Comparison of ENCODE assay signal across 8 mouse cellular contexts in genomic region chr2:102166550-102167325, GRCm38 (mm10). TPM values are rescaled to one million over a fixed set of nuclear protein-coding genes. Genes with fewer than 3 reads are reported as not detected.
A peak's percentile ranks its signal among the peaks of the same experiment; 100 is the strongest.
DNase-seq lines count a peak whose midpoint lies in the region; ATAC-seq and TF ChIP-seq lines count a peak whose summit lies in the region.
"Had no signal": no experiment of that assay in that cellular context is flagged by ENCODE, and none has a peak within 500 bp of the region (broad histone marks: within the 10 kb centered on the region; RNA-seq: fewer than 3 reads in every experiment).

No protein-coding gene starts in this region.

- H3K4me1 ChIP-seq in ES-E14 (ENCODE audit: control insufficient read depth in 2 of 2, insufficient read depth in 2 of 2, low read length in 2 of 2, poor library complexity in 1 of 2): peaks cover 5 to 33% of the 10 kb centered on the region in 2 experiments; a peak in 3 of 4 replicates
- H3K4me1 ChIP-seq in kidney, embryonic 14.5 days (ENCODE audit: control insufficient read depth, insufficient read depth, low read length): peaks cover 21% of the 10 kb centered on the region; the same call in 1 of the 2 replicates
- peaks cover 4% of the 10 kb centered on the region; the same call in 1 of the 2 replicates for H3K4me1 ChIP-seq in midbrain, postnatal 0 days (ENCODE audit: insufficient read depth, low read length)

- H3K27me3 ChIP-seq in kidney, embryonic 14.5 days (ENCODE audit: control insufficient read depth, insufficient read depth, low read length): no peaks in the 10 kb centered on the region
- H3K27me3 ChIP-seq in midbrain, postnatal 0 days (ENCODE audit: insufficient read depth, low read length): no peaks in the 10 kb centered on the region

- DNase-seq in ES-E14 (ENCODE audit: low read depth, low spot score): peak; percentile 66
- peak; percentile 79 for DNase-seq in adrenal gland, adult 2 months
- peak; percentile 21 to 28 for DNase-seq in heart, adult 9 months (ENCODE audit: low spot score in 2 of 2)
- DNase-seq in midbrain, postnatal 0 days (ENCODE audit: low spot score): no peak
- DNase-seq in thymus, postnatal 36 days: no peak
- no peak for DNase-seq in B cell, adult 2 months

- in situ Hi-C loops in ES-E14 (cut with MboI; ENCODE audit: low sequenced_read_pairs in 2 of 2, unreplicated experiment in 2 of 2): no loop called here

- 0 out of 2 replicates have a peak, but pooled peaks have one; percentile 8 for TF ChIP-seq CTCF in midbrain, postnatal 0 days (IDR thresholded peaks at IDR 0.05)

- H3K27ac ChIP-seq in ES-E14 (ENCODE audit: insufficient read depth, low read depth, low read length, poor library complexity, severe bottlenecking): peak overlapping the region; percentile 49; the same call in 1 of the 2 replicates
- H3K27ac ChIP-seq in kidney, embryonic 14.5 days (ENCODE audit: low read depth, low read length): peak overlapping the region; percentile 30; the same call in 1 of the 2 replicates
- H3K27ac ChIP-seq in midbrain, postnatal 0 days (ENCODE audit: low read depth, low read length): no peak overlapping the region

- no peaks in the 10 kb centered on the region; the same call in 1 of the 2 replicates for H3K36me3 ChIP-seq in ES-E14 (ENCODE audit: control insufficient read depth, insufficient read depth, low read length, poor library complexity, severe bottlenecking)
- H3K36me3 ChIP-seq in kidney, embryonic 14.5 days (ENCODE audit: control insufficient read depth, insufficient read depth, low read length): no peaks in the 10 kb centered on the region
- H3K36me3 ChIP-seq in midbrain, postnatal 0 days (ENCODE audit: insufficient read depth, low read length): no peaks in the 10 kb centered on the region

- peak overlapping the region; percentile 28 to 47 for H3K4me3 ChIP-seq in ES-E14 (ENCODE audit: insufficient read depth in 1 of 2, low read depth in 1 of 2, low read length in 2 of 2, poor library complexity in 1 of 2, severe bottlenecking in 1 of 2)
- H3K4me3 ChIP-seq in kidney, embryonic 14.5 days (ENCODE audit: low read length): no peak overlapping the region
- H3K4me3 ChIP-seq in midbrain, postnatal 0 days (ENCODE audit: low read depth, low read length): no peak overlapping the region
- H3K4me3 ChIP-seq: myocyte had no signal

- H3K4me2 ChIP-seq in kidney, embryonic 14.5 days (replicated peaks; ENCODE audit: low read depth, low read length): peak overlapping the region; percentile 12; the same call in 1 of the 2 replicates
- no peak overlapping the region for H3K4me2 ChIP-seq in midbrain, postnatal 0 days (ENCODE audit: low read depth, low read length, poor library complexity, severe bottlenecking)

- peak; percentile 61; the same call in 1 of the 2 replicates for ATAC-seq in kidney, embryonic 14.5 days (ENCODE audit: low FRiP score, low TSS enrichment)
- ATAC-seq in midbrain, postnatal 0 days (ENCODE audit: low FRiP score): no peak

- peak overlapping the region; percentile 32; the same call in 1 of the 2 replicates for H3K9ac ChIP-seq in ES-E14 (ENCODE audit: insufficient read depth, low read depth, low read length, poor library complexity, severe bottlenecking)
- H3K9ac ChIP-seq in kidney, embryonic 14.5 days (ENCODE audit: low read depth, low read length): 0 out of 2 replicates have a peak overlapping the region, but pooled peaks have one; percentile 42
- H3K9ac ChIP-seq in midbrain, postnatal 0 days (replicated peaks; ENCODE audit: low read length, poor library complexity, severe bottlenecking): no peak overlapping the region

- H3K9me3 ChIP-seq in ES-E14 (ENCODE audit: control insufficient read depth, insufficient read depth, low read depth, low read length): no peaks in the 10 kb centered on the region
- no peaks in the 10 kb centered on the region for H3K9me3 ChIP-seq in kidney, embryonic 14.5 days (ENCODE audit: control insufficient read depth, low read length)
- H3K9me3 ChIP-seq in midbrain, postnatal 0 days (ENCODE audit: low read length): no peaks in the 10 kb centered on the region

- 32% methylated on average over 15 of the region's 15 CpGs for WGBS in kidney, embryonic 14.5 days
- WGBS in midbrain, postnatal 0 days: 43% methylated on average over 15 of the region's 15 CpGs

TF ChIP-seq in ES-E14, 5 proteins besides CTCF, POLR2A, EP300 and RAD21:
- TF ChIP-seq ZNF384 (IDR thresholded peaks at IDR 0.05; ENCODE audit: low read depth, low read length) (no peak), CHD2 (IDR thresholded peaks at IDR 0.05; ENCODE audit: low read depth, low read length) (no peak), HCFC1 (IDR thresholded peaks at IDR 0.05; ENCODE audit: borderline replicate concordance, insufficient read depth, low read length) (no peak), ZC3H11A (IDR thresholded peaks at IDR 0.05; ENCODE audit: borderline replicate concordance, low read depth, low read length) (no peak), MAFK (IDR thresholded peaks at IDR 0.05; ENCODE audit: insufficient read depth, low read depth, low read length) (no peak)

RNA-seq across cellular contexts. Expression of gene Ldlrad3, which starts 19.4 kb away (rescaled TPM):
- 27.1 and 39.9 TPM in 2 replicates for total RNA-seq in ES-E14 (2012; rRNA removed)
- total RNA-seq in adrenal gland, adult 2 months (2021): 1 to 10 TPM; 7.8 to 9.5 TPM
- 4.3 and 4.9 TPM in 2 replicates for polyA plus RNA-seq in adrenal gland, adult 2 months (2012; rRNA removed)
- 19.0 and 39.2 TPM in 2 replicates for polyA plus RNA-seq in kidney, embryonic 14.5 days (2014; fragmentation: Nextera tagmentation; extraction: Ambion mirVana)
- 25.0 and 26.6 TPM in 2 replicates for total RNA-seq in midbrain, postnatal 0 days (2014; rRNA removed)
- polyA plus RNA-seq in midbrain, postnatal 0 days (2015; fragmentation: Nextera tagmentation; extraction: Ambion mirVana): 17.6 and 18.4 TPM in 2 replicates

Comparison
In these comparisons a context has a peak if more than half of its experiments do, and no peak if none do; other contexts are left out.
1. DNase-seq: peak in ES-E14 (single experiment), adrenal gland, adult 2 months (single experiment) and heart, adult 9 months (2 of 2); none in midbrain, postnatal 0 days (single experiment), thymus, postnatal 36 days (0 of 2) and B cell, adult 2 months (0 of 2).
2. H3K4me3 ChIP-seq: peak in ES-E14 (2 of 2); none in kidney, embryonic 14.5 days (single experiment) and midbrain, postnatal 0 days (single experiment).